Mouse (Mus musculus): ENCODE data around the gene Mpnd.

Gene Mpnd

GRCm38 (mm10) chr17:55986030-55986961 is 19.2 kb upstream of the Mpnd start, which contains the start of gene Fsd1:
Gene Fsd1 (plus strand): TSS chr17:55986509.
- DNase-seq (ENCODE audit: low read depth) = no peak

DNA sequence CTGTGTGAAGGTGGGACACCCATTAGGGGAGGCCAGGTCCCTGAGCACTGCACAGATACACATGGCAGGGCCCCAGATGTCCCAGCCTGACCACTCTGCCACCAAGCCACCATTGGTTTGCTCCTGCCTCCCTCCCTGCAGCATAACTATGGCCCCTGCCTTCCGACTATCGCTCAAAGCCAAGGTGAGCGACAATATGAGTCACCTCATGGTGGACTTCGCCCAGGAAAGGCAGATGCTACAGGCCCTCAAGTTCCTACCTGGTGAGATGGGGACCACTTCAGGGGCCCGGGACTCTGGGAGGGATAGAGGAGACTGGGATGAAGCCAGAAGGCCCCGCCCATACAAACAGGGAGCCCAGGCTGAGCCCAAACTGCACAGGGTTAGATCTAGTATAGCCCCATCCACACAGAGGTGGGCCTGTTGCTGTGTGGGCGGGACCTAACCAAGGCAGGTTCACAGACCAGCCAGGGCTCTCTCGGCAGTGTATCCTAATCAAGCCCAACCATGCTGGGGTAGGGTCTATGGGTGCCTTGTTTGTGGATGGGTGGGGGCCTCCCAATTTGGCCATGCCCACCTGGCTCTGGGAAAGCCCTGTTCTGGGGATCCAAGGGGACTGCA is 15.1 kb upstream of the Mpnd start:
- no peak for DNase-seq (ENCODE audit: low read depth)

- DNase-seq (ENCODE audit: low read depth) = no peak
Measured at GRCm38 (mm10) chr17:55996007-55996406, 9.5 kb upstream of the Mpnd start.

DNA sequence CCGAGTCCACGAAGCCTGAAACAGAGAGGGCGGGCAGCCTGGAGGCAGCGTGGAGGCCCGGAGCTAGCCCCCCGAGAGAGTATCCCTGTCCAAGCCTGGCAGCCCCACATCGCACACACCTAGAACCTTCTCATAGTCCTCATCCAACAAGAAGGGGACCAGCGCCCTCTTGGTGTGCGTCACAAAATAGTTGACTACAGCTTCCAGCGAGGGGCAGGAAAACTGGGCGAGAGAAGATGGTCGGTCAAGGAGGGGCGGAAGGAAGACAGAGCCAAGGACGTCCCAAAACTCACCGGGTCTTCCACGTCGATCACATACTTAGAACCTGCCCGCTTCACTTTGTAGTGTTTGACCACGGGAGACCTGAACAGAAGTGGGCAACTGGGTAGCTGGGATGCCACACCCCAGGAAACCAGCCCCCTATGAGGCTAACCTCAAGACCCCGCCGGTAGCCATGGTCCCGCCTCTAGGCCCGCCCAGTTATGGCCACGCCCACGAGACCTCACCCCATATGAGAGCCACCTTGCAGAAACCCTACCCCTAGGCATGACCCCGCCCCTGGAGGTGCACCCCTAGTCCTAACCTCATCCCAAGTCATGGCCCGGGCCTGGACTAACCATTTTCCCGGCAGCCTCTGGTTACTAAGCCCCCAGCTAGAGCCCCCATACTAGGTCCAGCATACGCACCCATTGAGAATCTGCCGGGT is 5.6 kb upstream of the Mpnd start:
- no peak for DNase-seq (ENCODE audit: low read depth)

GRCm38 (mm10) chr17:56003000-56003399 is 2.5 kb upstream of the Mpnd start:
- DNase-seq (ENCODE audit: low read depth) = no peak

DNA sequence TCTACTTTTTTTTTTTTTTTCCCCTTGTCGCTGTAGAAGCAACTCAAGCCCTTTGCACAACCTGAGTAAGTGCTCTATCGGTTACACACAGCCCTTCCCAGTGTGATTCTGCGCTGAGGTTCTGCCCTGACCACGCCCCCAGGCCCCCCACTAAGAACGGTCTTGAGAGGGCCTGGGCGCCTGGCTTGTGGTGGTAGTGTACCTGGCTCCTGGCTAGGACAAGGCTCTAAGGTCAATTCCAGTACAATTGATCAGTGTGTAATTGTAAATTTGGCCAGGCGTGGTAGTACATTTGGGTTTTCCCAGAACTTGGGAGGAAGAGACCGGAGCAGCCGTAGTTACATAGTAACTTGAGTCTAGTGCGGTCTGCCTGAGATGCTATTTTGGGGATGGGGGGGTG is 1.4 kb downstream of the Mpnd start:
- no peak for DNase-seq (ENCODE audit: low read depth)

DNA sequence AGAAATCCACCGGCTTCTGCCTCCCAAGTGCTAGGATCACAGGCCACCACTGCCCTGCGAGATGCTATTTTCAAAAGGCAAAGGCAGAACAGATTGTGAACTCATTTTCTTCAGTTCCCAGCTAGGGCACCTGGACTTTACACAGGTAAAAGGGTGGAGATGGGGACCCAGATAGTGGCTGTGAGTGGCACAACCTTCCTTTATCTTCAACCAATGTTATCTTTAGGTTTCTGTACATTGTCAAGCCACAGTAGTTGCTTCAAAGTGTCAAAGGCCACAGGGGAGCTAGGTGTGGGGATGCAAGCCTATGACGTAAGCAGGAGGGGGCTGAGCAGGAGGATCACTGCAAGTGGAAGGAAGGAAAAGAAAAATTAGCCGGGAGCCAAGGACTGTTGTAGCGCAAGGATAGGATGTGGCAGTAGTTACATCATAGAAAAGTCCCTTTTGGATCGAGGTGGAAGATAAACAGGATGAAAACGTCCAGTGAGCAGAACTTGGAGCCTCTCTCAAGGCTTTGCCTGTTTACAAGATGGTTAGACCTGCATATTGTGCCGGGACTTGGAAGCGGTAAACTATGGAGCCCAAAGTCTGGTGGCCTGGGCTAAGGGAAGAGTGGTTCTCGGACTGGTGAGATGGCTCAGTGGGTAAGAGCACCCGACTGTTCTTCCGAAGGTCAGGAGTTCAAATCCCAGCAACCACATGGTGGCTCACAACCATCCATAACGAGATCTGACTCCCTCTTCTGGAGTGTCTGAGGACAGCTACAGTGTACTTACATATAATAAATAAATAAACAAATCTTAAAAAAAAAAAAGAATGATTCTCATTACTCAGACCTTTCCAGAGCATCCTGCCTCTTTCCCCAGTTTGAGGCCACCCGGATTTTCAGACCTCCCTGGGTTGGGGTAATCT is 2.2 kb downstream of the Mpnd start:
- DNase-seq (ENCODE audit: low read depth) = peak; percentile 29

DNA sequence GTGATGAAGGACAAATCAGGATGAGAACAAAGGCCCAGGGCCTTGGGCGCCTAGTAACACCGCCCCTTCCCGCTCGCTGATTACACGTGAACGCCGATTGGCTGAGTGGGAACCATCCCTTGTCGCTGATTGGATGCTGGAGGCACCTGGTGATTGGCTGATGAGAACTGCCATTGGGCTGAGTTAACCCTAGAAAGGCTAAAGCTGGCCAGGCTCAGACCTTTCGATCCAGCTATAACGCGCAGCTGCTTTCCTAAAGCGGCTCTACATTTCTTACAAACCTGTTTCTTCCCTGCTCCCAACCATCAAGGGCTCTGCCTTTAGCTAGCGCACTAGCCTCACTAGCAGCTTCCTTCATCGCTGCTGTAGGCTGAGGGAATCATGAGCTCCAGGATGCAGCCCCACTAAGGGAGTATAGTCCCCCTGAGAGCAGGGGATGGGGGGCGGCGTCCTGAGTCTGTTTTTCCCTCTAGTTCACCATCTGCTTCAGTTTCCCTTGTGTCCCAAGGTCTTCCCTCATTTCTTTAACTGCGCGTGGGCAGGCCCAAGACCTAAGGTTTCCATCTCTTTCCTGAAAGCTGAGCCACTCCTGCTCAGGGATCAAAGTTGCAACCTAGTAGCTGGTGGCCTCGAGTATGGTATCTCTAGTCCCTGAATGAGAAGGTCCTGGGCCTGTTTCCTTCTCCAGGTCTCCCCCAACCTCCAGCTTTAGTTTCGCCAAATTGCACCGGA is 3.0 kb downstream of the Mpnd start:
- DNase-seq (ENCODE audit: low read depth) = peak; percentile 93

DNA sequence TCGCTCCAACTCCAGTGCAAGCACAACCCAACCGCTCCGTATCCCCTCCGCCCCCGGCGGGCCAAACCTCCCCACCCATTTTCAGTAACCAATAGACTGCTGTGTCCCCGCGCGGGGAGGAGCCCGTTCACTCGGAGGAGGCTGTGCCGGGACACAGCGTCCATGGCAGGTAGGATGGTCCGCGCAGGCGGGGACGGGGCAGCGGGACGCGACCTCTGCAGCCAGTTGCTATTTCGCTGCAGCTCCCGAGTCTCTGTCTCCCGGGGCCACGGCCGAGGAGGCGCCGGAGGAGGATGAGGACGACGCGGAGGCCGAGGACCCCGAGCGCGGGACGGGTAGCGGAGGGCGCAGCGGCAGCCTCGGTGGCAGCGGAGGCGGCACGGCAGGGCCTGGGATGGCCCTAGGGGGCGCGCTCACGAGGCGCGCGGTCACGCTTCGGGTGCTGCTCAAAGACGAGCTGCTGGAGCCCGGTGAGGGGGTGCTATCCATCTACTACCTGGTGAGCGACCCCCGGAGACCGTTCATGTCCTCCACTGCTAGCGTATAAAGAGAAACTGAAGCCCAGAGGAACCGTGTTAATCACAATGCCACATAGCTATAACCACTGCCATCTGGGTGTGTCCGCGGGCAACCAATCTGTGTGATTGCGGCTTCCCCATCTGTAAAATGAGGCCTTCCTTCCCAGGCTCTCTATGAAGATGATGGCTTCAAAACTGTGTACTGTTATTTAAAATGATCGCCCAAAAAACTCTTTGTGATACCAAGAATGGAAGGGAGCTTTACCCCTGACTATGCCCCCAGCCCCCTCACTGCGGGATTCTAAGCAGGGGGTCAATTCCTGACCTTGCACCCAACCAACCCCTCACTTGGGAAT is 3.8 kb downstream of the Mpnd start:
- peak; percentile 92 for DNase-seq (ENCODE audit: low read depth)

- DNase-seq (ENCODE audit: low read depth) = no peak
Measured at GRCm38 (mm10) chr17:56009962-56010240, 4.4 kb downstream of the Mpnd start.

DNA sequence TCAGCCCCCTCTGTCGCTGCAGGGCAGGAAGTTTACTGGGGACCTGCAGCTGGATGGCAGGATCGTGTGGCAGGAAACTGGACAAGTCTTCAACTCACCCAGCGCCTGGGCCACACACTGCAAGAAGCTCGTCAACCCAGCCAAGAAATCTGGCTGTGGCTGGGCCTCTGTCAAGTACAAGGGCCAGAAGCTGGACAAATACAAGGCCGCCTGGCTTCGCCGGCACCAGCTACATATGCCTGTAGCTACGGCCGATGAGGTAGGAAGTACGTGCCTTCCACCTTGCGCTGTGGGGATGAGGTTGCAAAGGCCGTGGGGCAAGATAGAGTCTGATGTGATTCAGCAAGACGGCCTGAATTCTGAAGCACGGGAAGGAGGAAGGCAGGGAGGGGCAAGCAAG is 4.7 kb downstream of the Mpnd start:
- peak; percentile 28 for DNase-seq (ENCODE audit: low read depth)

- peak; percentile 84 for DNase-seq (ENCODE audit: low read depth)
Measured at GRCm38 (mm10) chr17:56010681-56011080, 5.2 kb downstream of the Mpnd start.

GRCm38 (mm10) chr17:56011441-56011840 is 5.9 kb downstream of the Mpnd start:
- DNase-seq (ENCODE audit: low read depth) = no peak

DNA sequence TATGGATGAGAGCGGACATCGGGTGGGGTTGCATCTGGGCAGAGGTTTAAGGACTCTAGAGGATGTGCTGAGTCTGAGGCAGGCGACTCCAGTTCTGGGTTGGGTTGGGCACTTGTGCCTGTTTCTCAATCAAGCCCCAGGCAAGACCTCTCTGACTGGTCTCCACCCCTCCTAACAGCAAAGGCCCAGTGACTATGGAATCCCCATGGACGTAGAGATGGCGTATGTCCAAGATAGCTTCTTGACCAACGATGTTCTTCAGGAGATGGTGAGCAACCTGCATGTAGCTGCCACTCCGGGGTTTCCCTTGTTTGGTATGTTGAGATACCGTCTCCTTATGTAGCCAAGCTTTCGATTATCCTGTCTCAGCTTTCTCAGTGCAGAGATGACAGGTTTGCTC is 9.8 kb downstream of the Mpnd start:
- DNase-seq (ENCODE audit: low read depth) = peak; percentile 7

GRCm38 (mm10) chr17:56016382-56016781 is 10.9 kb downstream of the Mpnd start:
- DNase-seq (ENCODE audit: low read depth) = peak; percentile 2

DNA sequence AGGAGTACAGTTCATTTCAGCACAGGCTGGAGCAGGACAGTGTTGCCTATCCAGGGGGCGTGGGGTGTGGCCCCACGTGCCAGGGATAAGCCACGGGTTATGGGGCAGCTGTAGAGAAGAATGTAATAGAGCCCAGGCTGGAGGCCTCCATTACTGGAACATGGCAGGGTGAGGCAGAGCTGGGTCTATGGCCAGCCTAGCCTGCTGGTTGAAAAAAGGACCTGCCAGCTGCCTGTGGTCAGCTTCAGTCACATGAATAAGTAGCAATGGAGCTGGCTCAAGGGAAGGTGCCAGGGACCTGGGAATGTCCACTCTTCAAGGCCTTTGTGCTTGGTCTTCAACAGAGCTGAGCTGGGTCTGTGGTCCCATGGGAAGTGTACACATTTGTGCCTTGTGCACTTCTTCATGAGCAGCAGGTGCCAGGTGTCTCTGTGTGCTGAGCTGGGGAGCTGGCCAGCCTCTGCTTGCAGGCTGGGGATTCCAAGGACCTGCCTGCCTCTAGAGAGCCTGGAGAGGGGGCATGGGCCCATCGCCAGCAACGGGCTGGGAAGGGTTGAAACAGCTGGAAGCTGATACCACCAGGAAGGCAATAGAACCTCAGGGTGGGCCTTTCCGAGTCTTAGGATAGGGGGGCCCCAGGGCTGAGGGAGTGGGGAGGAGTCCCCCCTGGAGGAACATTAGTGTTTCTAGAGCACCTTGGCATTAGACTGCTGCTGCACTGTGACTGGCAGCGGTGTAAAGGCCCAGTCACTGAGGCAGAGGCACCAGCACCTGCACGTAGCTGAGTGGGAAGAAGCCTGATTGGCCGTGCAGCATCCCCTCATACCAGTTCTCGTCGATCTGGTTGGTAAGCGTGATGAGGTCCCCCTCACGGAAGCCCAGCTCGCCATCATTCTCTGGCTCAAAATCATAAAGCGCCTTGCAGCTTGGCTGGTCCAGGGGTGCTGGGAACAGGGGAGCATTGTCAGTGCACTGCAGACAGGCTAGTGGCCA is 11.6 kb downstream of the Mpnd start:
- no peak for DNase-seq (ENCODE audit: low read depth)

DNA sequence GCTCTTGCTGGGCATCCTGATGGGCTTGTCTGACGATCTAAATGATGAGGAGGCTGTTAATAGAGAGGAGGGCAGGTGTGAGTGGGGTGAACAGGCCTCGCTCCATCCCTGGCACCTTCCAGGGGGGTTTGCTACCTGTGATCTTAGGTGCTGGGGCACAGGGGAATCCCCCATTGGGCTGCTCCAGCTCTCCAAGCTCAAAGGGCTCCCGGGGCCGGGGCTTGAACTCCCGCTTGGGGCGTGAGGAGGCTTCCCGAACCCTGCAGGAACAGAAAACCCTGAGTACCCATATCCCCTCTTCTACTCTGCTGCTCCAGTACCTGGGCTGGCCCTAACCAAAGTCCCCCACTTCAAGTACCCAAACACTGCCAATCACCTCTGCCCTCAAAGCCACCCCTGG is 12.3 kb downstream of the Mpnd start:
- DNase-seq (ENCODE audit: low read depth) = no peak

DNA sequence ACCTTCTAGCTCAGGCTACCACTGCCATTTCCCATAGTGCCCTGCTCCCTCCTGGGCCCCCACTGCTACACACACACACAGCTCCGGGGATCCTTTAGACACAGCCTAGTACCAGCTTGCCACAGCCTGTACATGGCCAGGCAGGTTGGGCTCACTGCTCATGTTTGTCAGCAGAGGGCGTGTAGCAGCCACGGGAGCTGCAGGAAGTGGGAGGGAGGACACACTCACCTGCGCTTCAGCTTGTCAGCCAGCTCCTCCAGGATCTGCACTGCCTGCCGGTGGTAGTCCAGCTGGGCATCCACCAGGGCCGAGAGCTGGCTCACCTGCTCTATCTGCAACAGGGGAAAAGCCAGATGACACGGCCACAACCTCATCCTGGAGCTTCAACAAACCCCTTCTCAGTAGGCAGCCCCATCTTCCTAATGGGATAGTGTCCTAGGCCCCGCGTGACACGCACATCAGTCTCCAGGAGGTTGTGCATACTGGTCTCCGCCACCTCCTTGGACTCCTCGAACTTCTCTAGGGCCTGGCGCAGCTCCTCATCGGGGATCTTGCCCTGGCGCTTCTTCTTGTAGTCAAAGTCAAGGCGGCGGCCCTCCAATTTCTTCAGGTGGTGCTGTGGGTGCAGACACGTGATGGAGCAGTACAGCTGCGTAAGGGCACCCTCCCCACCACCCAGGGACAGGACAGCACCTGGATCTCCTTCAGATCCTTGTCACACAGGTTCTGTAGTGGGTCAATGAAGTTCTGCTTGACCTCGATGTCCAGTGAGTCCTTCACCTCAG is 13.0 kb downstream of the Mpnd start:
- peak; percentile 74 for DNase-seq (ENCODE audit: low read depth)

Measured in naive thymus-derived CD4-positive, alpha-beta T cell, adult 2 months (primary cell).